Mouse (Mus musculus): ENCODE data around the gene Tcf15. TPM values are rescaled to one million over a fixed set of nuclear protein-coding genes. Genes with fewer than 3 reads are reported as not detected.

Tcf15 gene
- 13.4 and 20.7 TPM in 2 replicates for polyA plus RNA-seq (2012; rRNA removed)

DNA sequence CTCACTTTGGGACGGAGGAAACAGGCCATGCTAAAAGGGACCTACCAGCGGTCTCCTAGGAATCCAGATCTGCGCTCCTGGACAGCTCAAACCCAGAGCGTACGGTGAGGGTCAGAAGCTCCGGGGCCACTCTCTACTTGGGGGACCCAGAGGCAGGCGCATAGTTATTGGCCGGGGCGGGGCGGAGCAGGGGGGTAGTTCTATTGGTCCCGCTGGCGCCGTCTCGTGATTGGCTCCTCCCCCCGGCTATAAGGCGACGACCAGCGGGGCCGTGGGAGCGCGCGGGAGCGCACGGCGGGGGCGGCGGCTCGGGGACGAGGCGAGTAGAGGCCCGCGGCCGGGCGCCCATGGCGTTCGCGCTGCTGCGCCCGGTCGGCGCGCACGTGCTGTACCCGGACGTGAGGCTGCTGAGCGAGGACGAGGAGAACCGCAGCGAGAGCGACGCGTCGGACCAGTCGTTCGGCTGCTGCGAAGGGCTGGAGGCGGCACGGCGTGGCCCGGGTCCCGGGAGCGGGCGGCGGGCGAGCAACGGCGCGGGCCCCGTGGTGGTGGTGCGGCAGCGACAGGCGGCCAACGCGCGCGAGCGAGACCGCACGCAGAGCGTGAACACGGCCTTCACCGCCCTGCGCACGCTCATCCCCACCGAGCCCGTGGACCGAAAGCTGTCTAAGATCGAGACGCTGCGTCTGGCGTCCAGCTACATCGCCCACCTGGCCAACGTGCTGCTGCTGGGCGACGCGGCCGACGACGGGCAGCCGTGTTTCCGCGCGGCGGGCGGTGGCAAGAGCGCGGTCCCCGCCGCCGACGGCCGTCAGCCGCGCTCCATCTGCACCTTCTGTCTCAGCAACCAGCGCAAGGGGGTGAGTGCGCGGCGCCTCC, at the start of gene Tcf15:
Gene Tcf15 (plus strand): TSS at position 283 of the 879 bp plus-strand sequence.

DNA sequence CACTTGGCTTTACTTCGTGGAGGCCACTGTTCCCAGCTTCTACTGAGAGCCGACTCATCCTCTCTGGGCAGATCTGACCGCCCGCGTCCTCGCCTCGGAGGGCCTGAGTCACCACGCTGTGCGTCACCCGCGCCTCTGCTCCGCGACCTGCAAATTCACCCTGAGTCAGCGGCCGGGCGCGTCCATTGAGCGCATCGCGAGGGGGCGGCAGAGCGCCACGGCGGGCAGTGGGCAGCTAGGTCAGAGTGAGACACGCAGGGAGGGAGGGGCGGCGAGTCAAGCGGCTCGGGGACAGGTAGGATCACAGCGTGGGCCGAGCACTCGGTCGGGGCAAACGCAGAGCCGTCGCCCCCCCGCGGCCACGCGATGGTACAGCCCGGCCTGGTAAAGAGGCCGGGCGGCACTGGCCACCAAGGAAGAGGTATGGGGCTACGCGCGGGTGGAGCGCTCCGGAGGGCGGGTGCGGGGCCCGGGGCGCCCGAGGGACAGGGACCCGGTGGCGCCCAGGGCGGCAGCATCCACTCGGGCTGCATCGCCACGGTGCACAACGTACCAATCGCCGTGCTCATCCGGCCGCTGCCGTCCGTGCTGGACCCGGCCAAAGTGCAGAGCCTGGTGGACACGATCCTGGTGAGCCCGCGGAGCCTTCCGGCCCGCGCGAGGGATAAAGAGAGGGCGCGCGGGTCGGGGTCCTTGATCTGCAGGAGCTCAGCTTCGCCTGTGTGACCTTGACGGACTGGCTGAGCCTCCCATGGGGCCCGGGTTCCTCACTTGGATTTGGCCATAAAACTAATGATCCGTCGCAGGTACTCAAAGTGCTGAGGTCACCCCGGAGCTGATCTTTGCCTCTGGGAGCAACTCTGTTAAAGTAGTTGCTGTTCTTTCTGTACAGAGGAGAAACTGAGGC, 37.8 kb upstream of the Tcf15 start, which contains the start of gene Srxn1:
Gene Srxn1 (plus strand): TSS at position 199 of the 907 bp plus-strand sequence.

Other genes starting within 250 kb of the Tcf15 start
- gene Angpt4, start 232.4 kb upstream of the Tcf15 start, polyA plus RNA-seq (2012; rRNA removed), result 25.7 and 26.6 TPM in 2 replicates
- gene Fam110a, start 163.3 kb upstream of the Tcf15 start, polyA plus RNA-seq (2012; rRNA removed), result 31.5 and 35.5 TPM in 2 replicates
- gene Slc52a3, start 147.1 kb upstream of the Tcf15 start, polyA plus RNA-seq (2012; rRNA removed), result 20.8 and 21.7 TPM in 2 replicates
- gene Scrt2, start 62.0 kb upstream of the Tcf15 start, polyA plus RNA-seq (2012; rRNA removed), result 0.06 TPM in 1 of 2 replicates, not detected in the other
- gene Srxn1, start 38.0 kb upstream of the Tcf15 start, polyA plus RNA-seq (2012; rRNA removed), result 76.5 and 90.4 TPM in 2 replicates
- gene Csnk2a1, start 83.3 kb downstream of the Tcf15 start, polyA plus RNA-seq (2012; rRNA removed), result 12.7 and 14.1 TPM in 2 replicates
- gene Tbc1d20, start 150.3 kb downstream of the Tcf15 start, polyA plus RNA-seq (2012; rRNA removed), result 54.5 and 56.4 TPM in 2 replicates
- 335 and 401 TPM in 2 replicates for gene Rbck1, start 189.1 kb downstream of the Tcf15 start, polyA plus RNA-seq (2012; rRNA removed)
- gene Trib3, start 200.5 kb downstream of the Tcf15 start, polyA plus RNA-seq (2012; rRNA removed), result 3.9 and 6.1 TPM in 2 replicates
- 0.24 and 0.27 TPM in 2 replicates for gene Nrsn2, start 233.1 kb downstream of the Tcf15 start, polyA plus RNA-seq (2012; rRNA removed)

Measured in ovary, adult 2 months (tissue).